Mouse (Mus musculus): ENCODE measurements around the gene Pabpn1l. TPM values are rescaled to one million over a fixed set of nuclear protein-coding genes. Genes with fewer than 3 reads are reported as not detected.
A peak's percentile ranks its signal among the peaks of the same experiment; 100 is the strongest.

Pabpn1l gene
- polyA plus RNA-seq, 1 experiment from 2014 or later: not detected

- Histone ChIP-seq H3K4me2 (ENCODE audit: low read depth) (no peak overlapping the region), H3K27ac (ENCODE audit: low read depth, low read length) (no peak overlapping the region), H3K9me3 (ENCODE audit: control insufficient read depth, low read length) (no peaks in the 10 kb centered on the region), H3K4me1 (ENCODE audit: control insufficient read depth, insufficient read depth, low read length) (peaks cover 14% of the 10 kb centered on the region), H3K36me3 (ENCODE audit: control insufficient read depth, insufficient read depth, low read length) (no peaks in the 10 kb centered on the region), H3K27me3 (ENCODE audit: control insufficient read depth, insufficient read depth, low read length) (no peaks in the 10 kb centered on the region), H3K9ac (ENCODE audit: low read length) (no peak overlapping the region), H3K4me3 (ENCODE audit: low read depth, low read length) (no peak overlapping the region)
- ATAC-seq (ENCODE audit: insufficient read depth, low FRiP score, low TSS enrichment): no peak
- DNase-seq (ENCODE audit: low spot score): no peak
- 89% methylated on average over 13 of the region's 13 CpGs for WGBS
Measured at GRCm38 (mm10) chr8:122656056-122656999, 33.8 kb upstream of the Pabpn1l start.

- no peak overlapping the region for H3K4me3 ChIP-seq (ENCODE audit: low read depth, low read length)
- H3K4me2 ChIP-seq (ENCODE audit: low read depth): no peak overlapping the region
- WGBS: 47% methylated on average over 7 of the region's 7 CpGs
- H3K9me3 ChIP-seq (ENCODE audit: control insufficient read depth, low read length): no peaks in the 10 kb centered on the region
- H3K27ac ChIP-seq (ENCODE audit: low read depth, low read length): no peak overlapping the region
- ATAC-seq (ENCODE audit: insufficient read depth, low FRiP score, low TSS enrichment) (no peak), DNase-seq (ENCODE audit: low spot score) (no peak)
- peaks cover 11% of the 10 kb centered on the region; the same call in 1 of the 2 replicates for H3K4me1 ChIP-seq (ENCODE audit: control insufficient read depth, insufficient read depth, low read length)
- H3K27me3 ChIP-seq (ENCODE audit: control insufficient read depth, insufficient read depth, low read length): no peaks in the 10 kb centered on the region
- H3K36me3 ChIP-seq (ENCODE audit: control insufficient read depth, insufficient read depth, low read length): no peaks in the 10 kb centered on the region
- H3K9ac ChIP-seq (ENCODE audit: low read length): no peak overlapping the region
Measured at GRCm38 (mm10) chr8:122654768-122655167, 32.2 kb upstream of the Pabpn1l start.

GRCm38 (mm10) chr8:122652643-122653042, 30.1 kb upstream of the Pabpn1l start:
- no peak overlapping the region for H3K27ac ChIP-seq (ENCODE audit: low read depth, low read length)
- no peak for ATAC-seq (ENCODE audit: insufficient read depth, low FRiP score, low TSS enrichment)
- no peaks in the 10 kb centered on the region for H3K9me3 ChIP-seq (ENCODE audit: control insufficient read depth, low read length)
- no peak overlapping the region for H3K4me2 ChIP-seq (ENCODE audit: low read depth)
- no peaks in the 10 kb centered on the region for H3K36me3 ChIP-seq (ENCODE audit: control insufficient read depth, insufficient read depth, low read length)
- peaks cover 7% of the 10 kb centered on the region; the same call in 1 of the 2 replicates for H3K4me1 ChIP-seq (ENCODE audit: control insufficient read depth, insufficient read depth, low read length)
- no peak overlapping the region for H3K4me3 ChIP-seq (ENCODE audit: low read depth, low read length)
- no peak overlapping the region for H3K9ac ChIP-seq (ENCODE audit: low read length)
- 76% methylated on average over 6 of the region's 6 CpGs for WGBS
- H3K27me3 ChIP-seq (ENCODE audit: control insufficient read depth, insufficient read depth, low read length): no peaks in the 10 kb centered on the region
- DNase-seq (ENCODE audit: low spot score): no peak

DNA sequence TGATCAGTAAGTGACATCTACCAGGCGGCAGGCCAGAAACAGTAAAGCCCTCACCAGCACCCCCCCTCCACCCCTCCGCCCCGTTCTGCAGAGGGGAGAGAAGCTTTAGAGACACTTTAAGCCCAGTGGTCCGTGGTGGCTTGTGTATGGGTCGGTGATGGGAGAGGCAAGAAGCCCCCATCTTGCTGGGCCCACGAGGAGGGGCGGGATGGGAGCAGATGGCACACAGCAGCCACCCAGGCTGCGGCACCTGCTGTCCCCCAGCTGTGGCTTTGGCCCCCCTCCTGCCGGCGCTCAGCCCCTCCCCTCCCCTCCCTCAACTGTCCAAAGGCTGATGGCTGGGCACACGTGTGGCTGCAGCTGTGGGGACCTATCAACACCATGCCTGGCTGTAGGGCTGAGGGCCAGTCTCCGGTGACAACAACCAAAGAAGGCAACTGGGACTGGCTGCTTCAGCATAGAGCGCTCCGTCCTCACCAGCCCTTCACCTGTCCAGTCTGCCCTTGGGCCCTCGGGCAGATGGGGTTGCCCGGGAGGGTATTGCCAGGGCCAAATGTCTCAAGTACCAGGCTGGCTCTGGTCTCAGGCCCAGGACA, 28.9 kb upstream of the Pabpn1l start:
- no peaks in the 10 kb centered on the region for H3K36me3 ChIP-seq (ENCODE audit: control insufficient read depth, insufficient read depth, low read length)
- no peak overlapping the region for H3K4me3 ChIP-seq (ENCODE audit: low read depth, low read length)
- no peaks in the 10 kb centered on the region for H3K27me3 ChIP-seq (ENCODE audit: control insufficient read depth, insufficient read depth, low read length)
- no peaks in the 10 kb centered on the region for H3K9me3 ChIP-seq (ENCODE audit: control insufficient read depth, low read length)
- peaks cover 7% of the 10 kb centered on the region; the same call in 1 of the 2 replicates for H3K4me1 ChIP-seq (ENCODE audit: control insufficient read depth, insufficient read depth, low read length)
- no peak overlapping the region for H3K9ac ChIP-seq (ENCODE audit: low read length)
- peak; percentile 41 for DNase-seq (ENCODE audit: low spot score)
- ATAC-seq (ENCODE audit: insufficient read depth, low FRiP score, low TSS enrichment): peak; percentile 38; the same call in 1 of the 2 replicates
- H3K4me2 ChIP-seq (ENCODE audit: low read depth): no peak overlapping the region
- no peak overlapping the region for H3K27ac ChIP-seq (ENCODE audit: low read depth, low read length)
- 67% methylated on average over 15 of the region's 16 CpGs for WGBS

- Histone ChIP-seq H3K4me3 (ENCODE audit: low read depth, low read length) (no peak overlapping the region), H3K4me2 (ENCODE audit: low read depth) (no peak overlapping the region), H3K9ac (ENCODE audit: low read length) (no peak overlapping the region), H3K27ac (ENCODE audit: low read depth, low read length) (no peak overlapping the region), H3K9me3 (ENCODE audit: control insufficient read depth, low read length) (no peaks in the 10 kb centered on the region), H3K36me3 (ENCODE audit: control insufficient read depth, insufficient read depth, low read length) (no peaks in the 10 kb centered on the region), H3K27me3 (ENCODE audit: control insufficient read depth, insufficient read depth, low read length) (no peaks in the 10 kb centered on the region), H3K4me1 (ENCODE audit: control insufficient read depth, insufficient read depth, low read length) (0 out of 2 replicates have a peak, but pooled peaks cover 7% of the 10 kb centered on the region)
- WGBS: 68% methylated on average over 15 of the region's 15 CpGs
- DNase-seq (ENCODE audit: low spot score) (no peak), ATAC-seq (ENCODE audit: insufficient read depth, low FRiP score, low TSS enrichment) (no peak)
Measured at GRCm38 (mm10) chr8:122648192-122648970, 25.8 kb upstream of the Pabpn1l start.

DNA sequence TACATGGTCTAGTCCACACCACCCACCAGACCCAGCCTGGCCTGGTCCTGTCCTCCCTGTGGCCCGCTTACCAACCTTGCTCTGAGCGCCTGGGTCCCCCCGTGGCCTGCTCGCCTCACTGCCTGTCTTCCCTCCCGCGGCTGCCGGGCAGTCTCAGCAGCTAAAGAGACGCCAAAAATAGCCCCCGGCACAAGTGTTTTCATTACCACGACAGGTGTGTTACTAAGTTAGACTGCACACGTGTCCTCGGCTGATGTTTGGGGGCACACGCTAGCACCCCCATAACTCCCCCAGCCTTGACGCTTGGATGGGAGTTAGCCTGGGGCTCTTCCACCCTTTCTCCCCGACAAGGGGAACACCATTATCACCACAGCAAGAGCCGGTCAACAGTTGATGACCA, 23.8 kb upstream of the Pabpn1l start:
- no peak overlapping the region for H3K4me3 ChIP-seq (ENCODE audit: low read depth, low read length)
- no peaks in the 10 kb centered on the region for H3K27me3 ChIP-seq (ENCODE audit: control insufficient read depth, insufficient read depth, low read length)
- WGBS: 90% methylated on average over 16 of the region's 16 CpGs
- no peak overlapping the region for H3K9ac ChIP-seq (ENCODE audit: low read length)
- H3K36me3 ChIP-seq (ENCODE audit: control insufficient read depth, insufficient read depth, low read length): no peaks in the 10 kb centered on the region
- ATAC-seq (ENCODE audit: insufficient read depth, low FRiP score, low TSS enrichment) (no peak), DNase-seq (ENCODE audit: low spot score) (no peak)
- H3K9me3 ChIP-seq (ENCODE audit: control insufficient read depth, low read length): no peaks in the 10 kb centered on the region
- no peak overlapping the region for H3K27ac ChIP-seq (ENCODE audit: low read depth, low read length)
- 0 out of 2 replicates have a peak, but pooled peaks cover 3% of the 10 kb centered on the region for H3K4me1 ChIP-seq (ENCODE audit: control insufficient read depth, insufficient read depth, low read length)
- H3K4me2 ChIP-seq (ENCODE audit: low read depth): no peak overlapping the region

GRCm38 (mm10) chr8:122644175-122644954, 21.8 kb upstream of the Pabpn1l start:
- Histone ChIP-seq H3K27ac (ENCODE audit: low read depth, low read length) (no peak overlapping the region), H3K36me3 (ENCODE audit: control insufficient read depth, insufficient read depth, low read length) (no peaks in the 10 kb centered on the region), H3K9me3 (ENCODE audit: control insufficient read depth, low read length) (no peaks in the 10 kb centered on the region), H3K9ac (ENCODE audit: low read length) (no peak overlapping the region), H3K4me2 (ENCODE audit: low read depth) (no peak overlapping the region), H3K4me1 (ENCODE audit: control insufficient read depth, insufficient read depth, low read length) (peaks cover 9% of the 10 kb centered on the region), H3K27me3 (ENCODE audit: control insufficient read depth, insufficient read depth, low read length) (no peaks in the 10 kb centered on the region), H3K4me3 (ENCODE audit: low read depth, low read length) (no peak overlapping the region)
- DNase-seq (ENCODE audit: low spot score) (no peak), ATAC-seq (ENCODE audit: insufficient read depth, low FRiP score, low TSS enrichment) (no peak)
- 78% methylated on average over 6 of the region's 6 CpGs for WGBS

- Histone ChIP-seq H3K4me2 (ENCODE audit: low read depth) (no peak overlapping the region), H3K27me3 (ENCODE audit: control insufficient read depth, insufficient read depth, low read length) (no peaks in the 10 kb centered on the region), H3K27ac (ENCODE audit: low read depth, low read length) (no peak overlapping the region), H3K4me1 (ENCODE audit: control insufficient read depth, insufficient read depth, low read length) (peaks cover 19% of the 10 kb centered on the region), H3K4me3 (ENCODE audit: low read depth, low read length) (no peak overlapping the region), H3K9ac (ENCODE audit: low read length) (no peak overlapping the region), H3K36me3 (ENCODE audit: control insufficient read depth, insufficient read depth, low read length) (no peaks in the 10 kb centered on the region), H3K9me3 (ENCODE audit: control insufficient read depth, low read length) (no peaks in the 10 kb centered on the region)
- ATAC-seq (ENCODE audit: insufficient read depth, low FRiP score, low TSS enrichment) (no peak), DNase-seq (ENCODE audit: low spot score) (no peak)
- 74% methylated on average over 9 of the region's 9 CpGs for WGBS
Measured at GRCm38 (mm10) chr8:122642071-122642470, 19.5 kb upstream of the Pabpn1l start.

All from neural tube, embryonic 11.5 days (tissue).